Mouse (Mus musculus): Measurements from ENCODE around the gene Chrnb1.

- peak; percentile 75 for TF ChIP-seq EP300 (IDR thresholded peaks at IDR 0.05; ENCODE audit: low read depth)
- TF ChIP-seq CTCF (IDR thresholded peaks at IDR 0.05; ENCODE audit: low read depth): 0 out of 2 replicates have a peak, but pooled peaks have one; percentile 1
Measured at GRCm38 (mm10) chr11:69837952-69838713, 42.4 kb upstream of the Chrnb1 start, which contains the start of gene Tmem256.

Data from heart, postnatal 0 days (tissue).